Mouse (Mus musculus): ENCODE data around the gene Gm42957.
"Not testable (repeated sequence)": the region's sequence is repeated elsewhere in the genome, so short reads cannot be mapped to it uniquely, and the experiment has no call there.

Gene Gm42957

GRCm38 (mm10) chr3:96675171-96675570 lies 39.9 kb downstream of the Gm42957 start:
- DNase-seq (ENCODE audit: low read depth, low spot score) = no peak

DNA sequence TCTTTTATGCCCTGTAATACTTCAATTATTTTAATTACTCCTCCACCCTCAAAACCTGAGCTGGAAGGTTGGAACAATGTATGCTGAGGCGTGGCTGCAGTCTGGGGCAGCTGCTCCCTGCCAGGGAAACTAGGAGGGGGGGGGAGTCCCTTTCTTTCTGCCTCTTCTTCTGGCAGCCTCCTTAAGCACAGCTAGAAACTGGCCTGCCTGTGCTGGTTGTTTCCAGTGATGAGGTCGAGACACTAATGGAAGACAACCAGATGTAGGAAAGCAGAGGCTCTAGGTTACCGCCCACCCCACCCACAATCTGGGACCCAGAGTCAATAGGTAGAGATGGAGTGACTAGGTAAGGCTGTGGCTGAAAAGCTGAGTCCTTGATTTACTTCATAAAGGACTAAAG lies 40.4 kb downstream of the Gm42957 start:
- peak; percentile 96 for DNase-seq (ENCODE audit: low read depth, low spot score)

DNA sequence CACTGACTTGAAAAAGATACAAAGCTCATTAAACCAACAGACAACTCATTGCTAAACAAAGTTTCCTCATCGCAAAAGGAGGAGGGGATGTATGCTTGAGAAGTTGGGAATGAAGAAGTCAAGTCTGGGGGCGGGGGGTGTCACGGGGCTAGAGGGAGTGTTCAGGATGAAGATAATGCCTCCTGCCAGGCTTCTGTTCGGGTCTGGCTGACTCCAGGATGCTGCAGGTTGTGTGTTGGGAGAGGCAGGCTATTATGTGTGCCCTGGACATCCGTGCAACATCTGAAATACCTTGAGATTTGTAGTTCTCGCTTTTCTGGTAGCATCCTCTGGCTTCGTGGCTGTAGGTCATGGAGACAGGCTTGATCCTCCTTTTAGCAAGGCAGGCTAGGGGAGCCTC lies 43.2 kb downstream of the Gm42957 start:
- DNase-seq (ENCODE audit: low read depth, low spot score) = peak; percentile 32

- peak; percentile 66 for DNase-seq (ENCODE audit: low read depth, low spot score)
Observed at GRCm38 (mm10) chr3:96679159-96679674, 43.9 kb downstream of the Gm42957 start.

GRCm38 (mm10) chr3:96680269-96680956 lies 45.1 kb downstream of the Gm42957 start:
- no peak for DNase-seq (ENCODE audit: low read depth, low spot score)

DNA sequence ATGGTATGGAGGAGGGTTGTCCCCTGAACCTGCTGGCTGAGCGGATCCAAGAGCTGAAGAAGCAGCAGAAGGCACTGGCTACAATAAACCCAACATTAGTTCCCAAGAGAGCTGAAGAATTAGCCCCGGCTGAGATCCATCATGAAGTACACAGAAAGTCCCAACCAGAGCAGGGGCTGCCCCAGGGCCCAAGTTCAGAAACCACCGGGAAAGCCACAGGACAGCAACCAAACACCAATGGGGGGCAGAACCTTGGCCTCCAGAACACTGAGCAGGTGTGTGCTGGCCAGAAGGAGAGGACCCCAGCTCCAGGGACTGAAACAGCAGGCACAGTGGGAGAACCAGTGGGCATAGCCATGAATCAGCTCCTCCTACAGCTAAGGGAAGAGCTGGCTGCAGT lies 48.2 kb downstream of the Gm42957 start:
- DNase-seq (ENCODE audit: low read depth, low spot score) = no peak

GRCm38 (mm10) chr3:96684151-96684821 lies 49.0 kb downstream of the Gm42957 start:
- DNase-seq (ENCODE audit: low read depth, low spot score) = no peak

DNA sequence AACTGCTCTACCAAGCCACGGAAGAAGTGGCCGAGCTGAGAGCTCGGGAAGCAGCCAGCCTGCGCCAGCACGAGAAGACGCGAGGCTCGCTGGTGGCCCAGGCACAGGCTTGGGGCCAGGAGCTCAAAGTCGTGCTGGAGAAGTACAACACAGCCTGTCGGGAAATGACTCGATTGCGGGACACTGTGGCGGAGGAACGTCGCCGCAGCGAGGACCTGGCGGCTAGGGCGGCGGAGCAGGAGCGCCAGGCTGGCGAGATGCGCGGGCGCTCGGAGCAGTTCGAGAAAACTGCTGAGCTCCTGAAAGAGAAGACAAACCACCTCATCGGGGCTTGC lies 49.5 kb downstream of the Gm42957 start:
- peak; percentile 53 for DNase-seq (ENCODE audit: low read depth, low spot score)

GRCm38 (mm10) chr3:96686057-96686456 lies 50.8 kb downstream of the Gm42957 start:
- not testable (repeated sequence) for DNase-seq (ENCODE audit: low read depth, low spot score)

DNA sequence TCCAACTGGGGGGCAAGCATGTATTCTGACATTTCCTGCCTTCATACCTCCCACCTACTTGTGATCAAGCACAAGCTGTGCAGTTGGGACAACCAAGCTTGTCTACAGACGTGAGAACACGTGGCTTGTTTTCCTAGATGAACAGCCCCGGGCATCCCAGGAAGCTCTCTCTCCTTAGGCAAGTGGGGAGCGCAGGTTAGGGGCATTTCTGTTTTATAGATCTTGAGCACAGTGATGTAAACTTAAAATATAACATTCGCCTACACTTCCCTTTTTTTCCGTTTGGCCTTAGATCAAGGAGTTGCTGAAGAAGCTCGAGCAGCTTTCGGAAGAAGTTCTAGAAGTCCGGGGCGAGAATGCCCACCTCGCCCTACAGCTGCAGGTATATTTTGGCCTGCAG lies 53.6 kb downstream of the Gm42957 start:
- DNase-seq (ENCODE audit: low read depth, low spot score) = no peak

GRCm38 (mm10) chr3:96690298-96690697 lies 55.0 kb downstream of the Gm42957 start:
- DNase-seq (ENCODE audit: low read depth, low spot score) = no peak

- peak; percentile 78 for DNase-seq (ENCODE audit: low read depth, low spot score)
Observed at GRCm38 (mm10) chr3:96692506-96692905, 57.2 kb downstream of the Gm42957 start.

DNA sequence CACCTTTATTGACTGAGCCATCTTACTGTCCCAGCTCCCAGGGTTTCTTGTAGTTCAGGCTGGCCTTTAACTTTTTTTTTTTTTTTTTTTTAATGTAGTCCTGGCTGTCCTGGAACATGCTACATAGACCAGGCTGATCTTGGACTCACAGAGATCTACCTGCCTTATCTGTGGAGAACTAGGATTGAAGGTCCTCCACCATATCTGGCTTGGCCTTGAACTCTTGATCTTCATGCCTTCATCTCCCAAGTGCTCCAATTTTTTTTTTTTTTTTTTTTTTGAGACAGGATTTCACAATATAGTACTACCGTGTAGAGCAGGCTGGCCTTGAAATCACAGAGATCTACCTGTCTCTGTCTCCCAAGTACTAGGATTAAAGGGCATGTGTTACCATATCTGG lies 58.3 kb downstream of the Gm42957 start:
- DNase-seq (ENCODE audit: low read depth, low spot score) = no peak

DNA sequence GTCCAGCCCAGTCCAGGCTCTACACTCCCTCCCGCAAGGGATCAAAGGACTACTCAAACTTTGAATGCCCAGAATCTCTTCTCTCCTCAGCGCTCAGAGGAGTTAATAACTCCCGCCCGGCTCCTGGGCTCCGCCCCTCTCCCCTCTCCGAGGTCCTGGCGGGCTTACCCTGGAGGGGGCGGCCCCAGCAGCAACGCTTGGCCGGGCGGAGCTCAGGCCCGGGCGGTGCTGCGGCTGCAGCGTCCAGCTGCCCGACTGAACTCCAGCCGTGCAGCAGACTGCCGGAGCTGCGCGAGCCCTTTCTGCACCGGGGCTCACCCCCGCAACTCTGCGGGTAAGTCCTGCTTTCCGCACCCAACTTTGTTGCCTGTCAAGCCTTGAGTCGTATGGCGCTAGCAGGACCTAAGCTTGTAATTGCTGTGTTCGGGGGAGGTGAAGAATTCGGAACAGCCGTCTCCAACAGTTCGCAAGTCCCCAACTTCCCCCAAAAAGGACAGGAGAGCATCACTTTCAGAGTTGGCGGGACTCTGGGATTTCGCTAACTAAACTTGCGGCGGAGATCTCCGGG lies 61.0 kb downstream of the Gm42957 start, which contains the start of gene Pias3:
Gene Pias3 (plus strand): TSS at position 187 of the 568 bp plus-strand sequence.
- DNase-seq (ENCODE audit: low read depth, low spot score) = peak; percentile 96

DNA sequence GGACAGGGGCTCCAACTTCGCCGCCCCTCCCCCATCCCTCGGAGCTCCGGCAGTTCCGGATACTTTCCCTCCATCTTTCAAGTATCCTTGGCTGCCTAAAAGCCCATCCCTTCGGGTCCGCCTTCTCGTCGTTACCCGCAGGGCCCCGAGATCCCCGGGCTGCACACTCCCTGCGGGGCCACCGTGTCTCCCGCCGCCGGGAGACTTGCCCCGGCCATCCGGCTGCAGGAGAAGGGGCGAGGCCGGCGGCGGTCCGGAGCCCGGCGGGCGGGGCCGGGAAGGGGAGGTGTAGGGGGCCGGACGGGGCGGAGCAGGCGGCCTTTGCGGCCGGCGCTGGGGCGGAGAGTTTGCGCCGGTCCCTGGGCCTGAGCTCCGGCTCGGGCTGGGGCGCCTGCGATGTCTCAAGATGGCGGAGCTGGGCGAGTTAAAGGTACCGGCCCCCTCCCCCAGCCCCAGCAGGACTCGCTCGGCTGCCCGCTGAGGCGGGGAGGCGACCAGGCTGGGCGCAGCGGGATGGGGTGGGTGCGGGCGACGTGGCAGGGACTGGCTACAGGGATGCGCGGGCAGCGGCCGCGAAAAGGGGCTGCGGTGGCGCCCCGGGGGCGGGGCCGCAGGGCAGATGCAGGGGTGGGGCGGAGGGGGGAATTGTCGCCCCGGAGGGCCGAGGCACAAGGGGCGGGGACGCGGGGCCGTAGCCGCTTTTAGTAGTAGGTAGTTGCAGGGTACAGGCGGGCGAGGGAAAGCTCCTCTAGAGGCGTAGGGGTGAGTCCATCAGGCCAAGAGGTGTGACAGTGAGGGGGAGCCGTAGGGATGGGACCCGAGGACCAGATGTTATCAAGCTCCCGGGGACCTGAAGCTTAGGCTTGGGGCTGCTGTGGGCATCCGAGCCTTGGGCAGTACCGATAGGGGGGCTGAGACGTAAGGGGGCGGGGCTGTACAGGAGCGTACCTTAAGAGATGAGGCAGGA lies 61.8 kb downstream of the Gm42957 start:
- DNase-seq (ENCODE audit: low read depth, low spot score) = peak; percentile 97

- DNase-seq (ENCODE audit: low read depth, low spot score) = no peak
Observed at GRCm38 (mm10) chr3:96698993-96699690, 63.9 kb downstream of the Gm42957 start.

- DNase-seq (ENCODE audit: low read depth, low spot score) = peak; percentile 76
Observed at GRCm38 (mm10) chr3:96700376-96700775, 65.1 kb downstream of the Gm42957 start.

- no peak for DNase-seq (ENCODE audit: low read depth, low spot score)
Observed at GRCm38 (mm10) chr3:96701003-96701402, 65.7 kb downstream of the Gm42957 start.

Measured in ZHBTc4 (cell line).